Mouse (Mus musculus) skeletal muscle tissue, adult 2 months (tissue): ENCODE measurements around the gene Dlg2.

Source experiments
- DNase-seq: peaks from one replicate; pipeline ENCODE4 v3.0.0-alpha.2; 2012; ENCODE audit warnings: low read depth, low spot score

Dlg2 gene

DNA sequence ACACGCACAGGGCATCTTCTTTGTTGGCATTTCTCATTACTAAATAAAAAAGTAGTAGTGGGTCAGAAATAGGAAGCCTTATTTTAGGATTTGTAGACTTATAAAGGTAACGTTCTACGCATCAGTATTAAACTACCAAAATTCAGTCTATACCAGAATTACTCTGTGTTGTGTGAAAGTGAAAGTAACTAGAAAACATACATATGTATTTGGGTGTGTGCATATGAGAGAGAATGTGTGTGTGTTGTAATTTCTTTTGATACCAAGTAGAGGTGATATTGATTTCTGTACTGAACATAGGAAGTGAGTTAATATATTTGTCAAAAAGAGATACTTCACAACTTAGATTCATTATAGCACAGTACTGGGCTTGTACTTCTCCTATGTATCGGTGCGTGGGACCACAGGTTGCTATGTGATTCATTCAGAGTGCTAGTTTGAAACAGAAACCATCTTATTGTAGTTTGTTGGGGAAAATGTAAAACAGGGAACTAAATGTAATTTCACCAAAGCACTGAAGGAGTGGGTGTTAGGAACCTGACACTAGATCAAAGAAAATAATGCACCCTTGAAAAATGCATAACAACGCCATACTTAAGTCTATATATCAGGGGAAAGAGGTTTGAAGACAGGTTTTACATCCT lies 1688.5 kb downstream of the Dlg2 start:
- DNase-seq: no peak

DNA sequence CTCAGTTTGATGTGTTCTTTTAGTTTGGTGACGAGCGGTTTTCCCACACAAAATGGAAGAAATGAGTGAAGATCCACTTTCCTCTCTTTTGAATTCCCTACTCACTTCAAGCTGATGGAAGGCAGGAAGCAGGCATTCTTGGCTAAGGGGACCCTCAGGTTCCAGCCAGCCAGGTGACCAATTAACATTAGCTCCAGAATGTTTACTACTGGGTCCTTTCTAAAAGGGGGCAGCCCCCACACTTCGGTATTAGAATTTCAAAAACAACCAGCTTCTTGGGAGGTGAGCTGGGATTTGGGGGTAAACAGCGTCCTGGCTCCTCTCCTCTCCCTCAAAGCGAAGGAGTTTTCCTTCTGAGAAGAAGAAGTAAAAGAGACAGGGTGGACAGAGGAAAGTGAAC lies 1703.6 kb downstream of the Dlg2 start:
- no peak for DNase-seq

- no peak for DNase-seq
Observed at GRCm38 (mm10) chr7:92180591-92181587, 1704.4 kb downstream of the Dlg2 start.

DNA sequence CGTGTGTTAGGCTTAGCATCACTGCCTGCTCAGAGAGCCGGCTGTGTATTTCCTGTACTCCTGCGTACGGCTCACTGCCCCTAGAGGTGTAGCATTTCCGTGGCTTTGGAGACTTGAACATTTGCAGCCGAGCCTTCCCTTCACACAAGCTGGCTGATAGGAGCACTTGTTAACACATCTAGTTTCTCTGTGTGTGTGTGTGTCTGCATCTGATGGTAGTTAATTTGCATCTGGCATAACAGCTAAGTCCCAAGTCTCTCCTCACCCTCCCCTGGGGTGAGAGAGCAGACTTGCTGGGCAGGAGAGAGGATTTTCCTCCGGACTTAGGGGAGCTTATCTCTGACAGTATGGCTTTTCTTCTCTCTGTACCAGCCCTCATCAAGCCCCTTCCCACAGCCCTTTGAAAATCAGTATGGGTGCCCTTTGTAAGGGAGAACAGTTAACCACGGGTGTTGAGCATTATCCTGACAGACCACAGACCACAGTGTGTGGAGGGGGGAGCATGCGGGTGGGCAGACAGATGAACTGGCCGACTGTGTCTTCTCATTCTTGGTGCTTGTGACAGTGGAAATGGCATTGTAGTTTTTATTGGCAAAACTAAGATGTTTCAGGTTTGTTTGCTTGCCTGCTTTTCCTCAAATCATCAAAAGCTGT lies 1705.6 kb downstream of the Dlg2 start:
- DNase-seq: no peak

- no peak for DNase-seq
Observed at GRCm38 (mm10) chr7:92184371-92185059, 1708.0 kb downstream of the Dlg2 start.

DNA sequence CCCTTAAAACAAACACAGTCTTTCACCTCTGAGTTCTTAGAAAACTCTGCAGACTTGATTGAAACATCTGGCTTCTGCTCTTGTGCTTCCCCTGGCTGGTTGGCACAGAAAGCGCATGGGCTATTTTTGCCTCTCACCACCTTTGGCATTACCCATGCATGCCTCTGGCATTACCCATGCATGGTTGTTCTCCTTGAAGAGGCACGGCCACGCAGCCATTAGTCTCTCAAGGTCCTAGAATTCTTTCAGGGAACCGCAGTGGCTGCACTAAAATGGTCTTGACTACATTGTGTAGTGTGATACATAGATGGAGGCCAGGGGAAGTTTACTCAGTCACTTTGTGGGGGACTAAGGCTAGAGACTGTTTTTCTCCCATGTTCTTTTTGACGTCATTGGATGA lies 1709.9 kb downstream of the Dlg2 start:
- no peak for DNase-seq

GRCm38 (mm10) chr7:92189149-92189548 lies 1712.7 kb downstream of the Dlg2 start:
- no peak for DNase-seq

- no peak for DNase-seq
Observed at GRCm38 (mm10) chr7:92196004-92196403, 1719.5 kb downstream of the Dlg2 start.

- DNase-seq: no peak
Observed at GRCm38 (mm10) chr7:92197621-92198020, 1721.1 kb downstream of the Dlg2 start.

GRCm38 (mm10) chr7:92199131-92199530 lies 1722.7 kb downstream of the Dlg2 start:
- DNase-seq: no peak

GRCm38 (mm10) chr7:92210701-92211100 lies 1734.2 kb downstream of the Dlg2 start:
- DNase-seq: no peak

GRCm38 (mm10) chr7:92213751-92214150 lies 1737.3 kb downstream of the Dlg2 start:
- peak; percentile 30 for DNase-seq

DNA sequence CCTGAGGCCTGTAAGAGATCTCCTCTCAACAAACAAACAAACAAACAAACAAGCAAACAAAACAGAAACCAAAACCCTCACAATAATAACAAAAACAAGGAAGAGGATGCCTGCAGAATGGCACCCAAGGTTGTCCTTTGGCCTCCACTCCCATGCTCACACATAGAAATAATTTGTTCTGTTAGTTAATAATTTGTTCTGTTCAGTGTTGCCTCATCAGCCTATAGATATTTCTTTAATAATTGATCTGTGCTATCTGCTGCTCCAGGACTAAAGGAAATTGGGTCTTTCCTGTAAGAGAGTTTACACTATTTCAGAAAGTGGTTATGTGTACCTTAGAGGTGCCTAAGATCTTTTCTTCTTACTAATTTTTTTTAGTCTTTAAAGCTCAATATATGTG lies 1741.7 kb downstream of the Dlg2 start:
- no peak for DNase-seq

DNA sequence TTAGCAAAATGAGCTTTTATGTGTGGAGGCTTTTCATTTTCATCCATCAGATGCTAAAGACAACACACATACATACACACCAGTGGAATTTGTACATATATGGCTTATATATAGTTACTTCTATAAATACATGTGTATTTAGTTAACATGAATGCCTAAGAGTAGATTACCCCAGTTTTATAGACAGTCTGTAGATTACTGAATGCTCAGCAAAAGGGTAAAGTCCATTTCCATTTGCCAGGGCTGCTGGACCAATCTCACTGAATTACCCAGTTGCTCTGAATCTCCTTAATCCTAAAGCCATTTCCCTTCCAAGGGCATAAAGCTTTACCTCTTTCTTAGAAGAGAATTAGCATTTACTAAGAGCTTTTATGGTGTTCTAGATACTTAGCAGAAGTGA lies 1744.1 kb downstream of the Dlg2 start:
- no peak for DNase-seq

DNA sequence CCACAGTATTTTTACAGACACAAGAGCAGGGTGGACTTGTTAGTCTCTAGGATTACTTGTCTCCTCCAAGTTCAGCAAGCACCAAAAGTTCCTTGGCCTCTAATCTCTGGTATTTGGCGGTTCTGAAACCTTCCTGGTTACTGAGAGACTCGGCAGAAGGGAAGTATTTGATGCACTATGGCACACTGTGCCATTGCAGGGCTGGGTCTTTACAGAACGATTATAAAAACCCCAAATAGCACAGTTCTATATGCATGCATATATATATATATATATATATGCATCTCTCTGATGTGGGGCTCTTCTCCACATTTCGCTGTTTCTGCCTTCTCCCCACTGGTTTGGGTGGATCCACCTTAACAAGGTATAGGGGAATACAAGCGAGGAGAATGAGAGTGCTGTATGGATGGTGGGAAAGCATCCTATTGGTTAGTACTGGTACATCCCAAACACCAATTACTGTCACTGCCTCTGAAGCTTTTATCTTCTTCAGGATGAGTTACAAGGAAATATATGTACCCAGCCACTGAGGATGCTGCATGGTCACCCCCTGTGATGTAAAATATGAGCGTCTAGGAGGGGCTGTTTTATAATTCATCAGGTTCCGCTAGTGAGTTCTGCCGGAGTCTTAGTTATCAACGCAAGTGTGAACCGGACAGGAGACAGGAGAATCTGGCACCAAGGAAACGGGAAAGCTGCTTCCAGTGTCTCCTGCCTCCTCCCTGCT lies 1758.2 kb downstream of the Dlg2 start:
- DNase-seq: no peak

DNA sequence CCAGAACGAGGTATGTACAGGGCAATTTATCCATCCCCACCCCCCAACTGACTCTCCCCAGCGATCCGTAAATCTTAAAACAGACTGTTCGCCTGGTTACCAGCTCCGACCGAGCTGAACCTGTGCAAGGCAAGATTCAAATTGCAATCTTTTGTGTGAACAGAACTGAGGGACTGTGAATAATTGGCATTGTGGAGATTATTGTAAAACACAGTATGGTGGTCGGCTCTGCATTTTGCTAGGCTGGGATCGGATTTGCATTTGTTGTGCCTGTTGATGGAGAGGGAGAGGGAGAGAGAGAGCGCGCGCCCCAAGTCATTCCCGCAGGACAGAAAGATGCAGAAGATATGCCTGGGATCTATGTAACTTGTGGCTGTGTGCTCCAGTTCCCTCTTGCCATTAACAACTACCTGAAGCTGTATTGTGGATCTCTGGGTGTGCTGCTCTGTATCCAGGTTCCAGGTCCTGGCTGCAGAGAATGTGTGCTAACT lies 1759.1 kb downstream of the Dlg2 start:
- no peak for DNase-seq

DNA sequence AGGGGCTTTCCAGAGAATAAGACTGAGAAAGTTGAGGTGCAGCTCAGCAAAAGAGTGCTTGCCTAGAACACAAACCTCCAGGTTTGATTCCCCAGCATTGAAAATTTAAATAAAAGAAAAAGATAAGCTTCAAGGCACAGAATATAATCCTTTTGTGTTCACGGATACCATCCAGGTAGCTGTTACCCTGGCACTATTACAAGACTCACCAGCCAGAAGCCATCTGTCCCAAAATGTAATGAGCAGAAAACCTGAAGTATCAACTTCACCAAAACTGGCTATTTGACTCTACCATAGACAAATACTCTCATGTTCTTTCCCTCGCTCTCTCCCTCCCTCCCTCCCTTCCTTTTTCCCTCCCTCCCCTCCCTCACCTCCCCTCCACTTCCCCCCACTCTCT lies 1764.4 kb downstream of the Dlg2 start:
- no peak for DNase-seq

- no peak for DNase-seq
Observed at GRCm38 (mm10) chr7:92247594-92247993, 1771.1 kb downstream of the Dlg2 start.

DNA sequence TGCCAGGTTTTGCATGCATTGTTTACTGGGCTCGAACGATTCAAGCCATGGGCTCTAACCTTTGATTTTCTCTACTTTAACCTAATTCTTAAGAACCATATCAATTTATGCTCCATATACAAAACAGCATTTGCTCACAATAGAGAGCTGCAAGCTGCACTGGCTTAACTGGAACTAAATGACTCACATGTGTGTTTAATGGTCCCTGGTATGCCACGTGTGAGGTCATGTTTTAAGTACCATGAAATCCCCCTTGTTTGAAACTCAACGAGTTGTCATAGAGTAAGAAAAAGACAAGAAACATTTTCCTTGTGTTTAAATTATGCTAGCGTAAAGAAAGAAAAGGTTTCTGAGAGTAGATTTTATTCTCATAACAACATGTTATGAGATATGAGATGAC lies 1772.1 kb downstream of the Dlg2 start:
- no peak for DNase-seq

GRCm38 (mm10) chr7:92258148-92258547 lies 1781.7 kb downstream of the Dlg2 start:
- DNase-seq: no peak

- no peak for DNase-seq
Observed at GRCm38 (mm10) chr7:92258701-92259100, 1782.2 kb downstream of the Dlg2 start.
